Mouse (Mus musculus) embryonic fibroblast, embryonic 13.5 days (primary cell): ENCODE measurements around the gene Otulin.

Experiments
- CTCF ChIP-seq: IDR thresholded peaks from 2 replicates; pipeline ENCODE4 v1.5.1; 2011; ENCODE audit warnings: mild to moderate bottlenecking, control low read depth, low read length, moderate library complexity, borderline replicate concordance; ENCODE audit not compliant: insufficient read depth
- POLR2A ChIP-seq: IDR thresholded peaks from 2 replicates; pipeline ENCODE4 v1.6.1; 2011; ENCODE audit warnings: low read depth, mild to moderate bottlenecking, control low read depth, low read length, moderate library complexity

- TF ChIP-seq CTCF (no peak), POLR2A (no peak)
Measured at GRCm38 (mm10) chr15:27641171-27641570, 10.7 kb upstream of the Otulin start.
